Mouse (Mus musculus) left cerebral cortex, adult 11 months (tissue): ENCODE measurements around the gene Camk1g.

ENCODE experiments used
- DNase-seq: peaks from one replicate; pipeline ENCODE4 v3.0.0; 2022; ENCODE audit warnings: low spot score

Camk1g gene

GRCm38 (mm10) chr1:193373906-193374413, 3.9 kb upstream of the Camk1g start:
- no peak for DNase-seq

GRCm38 (mm10) chr1:193369091-193369490, 1.0 kb downstream of the Camk1g start:
- no peak for DNase-seq

- DNase-seq, result no peak
Measured at GRCm38 (mm10) chr1:193368055-193368454, 2.0 kb downstream of the Camk1g start.

- DNase-seq, result peak; percentile 71
Measured at GRCm38 (mm10) chr1:193363801-193364231, 6.3 kb downstream of the Camk1g start.

- DNase-seq, result no peak
Measured at GRCm38 (mm10) chr1:193362078-193362477, 8.0 kb downstream of the Camk1g start.

- DNase-seq, result no peak
Measured at GRCm38 (mm10) chr1:193361181-193361580, 8.9 kb downstream of the Camk1g start.

- no peak for DNase-seq
Measured at GRCm38 (mm10) chr1:193359199-193359598, 10.9 kb downstream of the Camk1g start.

- no peak for DNase-seq
Measured at GRCm38 (mm10) chr1:193351583-193351982, 18.5 kb downstream of the Camk1g start.

GRCm38 (mm10) chr1:193350546-193350801, 19.6 kb downstream of the Camk1g start:
- DNase-seq, result peak; percentile 75

- DNase-seq, result no peak
Measured at GRCm38 (mm10) chr1:193349702-193350545, 20.2 kb downstream of the Camk1g start.

GRCm38 (mm10) chr1:193348261-193348962, 21.7 kb downstream of the Camk1g start:
- no peak for DNase-seq

GRCm38 (mm10) chr1:193346908-193347307, 23.2 kb downstream of the Camk1g start:
- DNase-seq, result no peak

- DNase-seq, result no peak
Measured at GRCm38 (mm10) chr1:193344976-193345375, 25.1 kb downstream of the Camk1g start.

GRCm38 (mm10) chr1:193343853-193344252, 26.2 kb downstream of the Camk1g start:
- DNase-seq, result no peak

GRCm38 (mm10) chr1:193342198-193342946, 27.7 kb downstream of the Camk1g start:
- DNase-seq, result no peak

- DNase-seq, result no peak
Measured at GRCm38 (mm10) chr1:193338363-193338995, 31.6 kb downstream of the Camk1g start.

- no peak for DNase-seq
Measured at GRCm38 (mm10) chr1:193337787-193338310, 32.2 kb downstream of the Camk1g start.

- no peak for DNase-seq
Measured at GRCm38 (mm10) chr1:193337018-193337321, 33.1 kb downstream of the Camk1g start.

- no peak for DNase-seq
Measured at GRCm38 (mm10) chr1:193336122-193337017, 33.7 kb downstream of the Camk1g start.

GRCm38 (mm10) chr1:193334546-193334945, 35.6 kb downstream of the Camk1g start:
- no peak for DNase-seq

GRCm38 (mm10) chr1:193333776-193334175, 36.3 kb downstream of the Camk1g start:
- DNase-seq, result no peak
